Mouse (Mus musculus): Measurements from ENCODE around the gene Prkar2b.

DNA sequence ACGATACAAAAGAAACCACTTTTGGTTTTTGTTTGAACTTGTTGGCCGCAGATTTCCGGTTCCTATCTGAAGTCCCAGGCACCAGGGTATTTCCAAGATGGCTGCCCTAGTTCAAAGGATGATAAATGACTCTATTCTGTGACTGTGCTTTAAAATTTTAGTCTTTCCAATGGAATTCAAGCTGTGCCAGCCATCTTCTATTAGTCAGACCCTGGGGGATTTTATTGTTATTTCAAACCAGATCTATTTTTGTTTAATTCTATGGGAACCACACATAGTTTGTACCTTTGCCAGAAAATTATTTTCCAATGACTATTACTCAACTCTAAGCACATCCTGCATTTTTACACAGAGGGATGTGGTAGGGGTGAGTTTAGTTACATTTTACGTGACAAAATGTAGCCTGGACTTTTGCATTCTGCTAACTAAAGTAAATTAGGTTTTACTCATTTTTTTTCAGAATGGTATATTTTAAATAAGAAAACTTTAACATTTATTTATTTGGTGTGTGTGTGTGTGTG, 38.6 kb upstream of the Prkar2b start:
- no peak for TF ChIP-seq CTCF (IDR thresholded peaks at IDR 0.05; ENCODE audit: low read depth, low read length)
- TF ChIP-seq POLR2A (IDR thresholded peaks at IDR 0.05; ENCODE audit: borderline replicate concordance, low read depth, low read length): no peak
